Comparison of ENCODE assay signal across 12 mouse cellular contexts in the genomic region with DNA sequence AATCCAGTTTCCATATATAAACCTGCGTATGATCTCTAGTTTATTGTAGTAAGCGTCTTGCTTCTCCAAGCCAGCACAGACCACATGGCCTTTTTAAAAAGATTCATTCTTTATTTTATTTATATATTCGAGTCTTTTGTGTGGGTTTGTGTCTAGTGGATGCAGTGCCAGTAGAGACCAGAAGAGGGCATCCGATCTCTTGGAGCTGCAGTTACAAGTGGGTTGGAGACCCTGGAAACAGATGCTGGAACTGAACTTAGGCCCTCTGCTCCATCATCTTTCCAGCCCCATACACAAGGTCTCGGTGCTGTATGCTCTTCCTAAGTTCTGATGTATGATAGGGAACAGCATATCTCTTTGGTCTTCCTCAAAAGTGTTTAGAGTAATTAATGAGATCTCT. TPM values are rescaled to one million over a fixed set of nuclear protein-coding genes. Genes with fewer than 3 reads are reported as not detected.
DNase-seq lines count a peak whose midpoint lies in the region; ATAC-seq and TF ChIP-seq lines count a peak whose summit lies in the region.
"Had no signal": no experiment of that assay in that cellular context is flagged by ENCODE, and none has a peak within 500 bp of the region (broad histone marks: within the 10 kb centered on the region; RNA-seq: fewer than 3 reads in every experiment).

No protein-coding gene starts in this region.

- no peaks in the 10 kb centered on the region for H3K4me1 ChIP-seq in hindbrain, embryonic 11.5 days (replicated peaks; ENCODE audit: control insufficient read depth, insufficient read depth, low read length)
- H3K4me1 ChIP-seq in hindbrain, embryonic 12.5 days = no peaks in the 10 kb centered on the region
- H3K4me1 ChIP-seq in midbrain, postnatal 0 days (ENCODE audit: insufficient read depth, low read length) = no peaks in the 10 kb centered on the region
- H3K4me1 ChIP-seq in midbrain, embryonic 14.5 days (ENCODE audit: control insufficient read depth, insufficient read depth, low read length) = no peaks in the 10 kb centered on the region
- peaks cover 0 to 2% of the 10 kb centered on the region in 2 experiments; a peak in 1 of 4 replicates for H3K4me1 ChIP-seq in ES-E14 (ENCODE audit: control insufficient read depth in 2 of 2, insufficient read depth in 2 of 2, low read length in 2 of 2, poor library complexity in 1 of 2)
- H3K4me1 ChIP-seq: liver, embryonic 13.5 days had no signal

- H3K9me3 ChIP-seq in hindbrain, embryonic 11.5 days (ENCODE audit: control insufficient read depth, low read length) = no peaks in the 10 kb centered on the region
- H3K9me3 ChIP-seq in hindbrain, embryonic 12.5 days (replicated peaks) = no peaks in the 10 kb centered on the region
- no peaks in the 10 kb centered on the region for H3K9me3 ChIP-seq in midbrain, postnatal 0 days (ENCODE audit: low read length)
- no peaks in the 10 kb centered on the region for H3K9me3 ChIP-seq in midbrain, embryonic 14.5 days (ENCODE audit: control insufficient read depth, low read length)
- H3K9me3 ChIP-seq in ES-E14 (ENCODE audit: control insufficient read depth, insufficient read depth, low read depth, low read length) = no peaks in the 10 kb centered on the region
- H3K9me3 ChIP-seq: liver, embryonic 13.5 days had no signal

- no peak for ATAC-seq in hindbrain, embryonic 11.5 days (ENCODE audit: low FRiP score)
- no peak for ATAC-seq in hindbrain, embryonic 12.5 days (ENCODE audit: low FRiP score)
- no peak for ATAC-seq in midbrain, postnatal 0 days (ENCODE audit: low FRiP score)
- no peak for ATAC-seq in midbrain, embryonic 14.5 days (ENCODE audit: low FRiP score, low TSS enrichment)

- no peaks in the 10 kb centered on the region for H3K36me3 ChIP-seq in hindbrain, embryonic 11.5 days (ENCODE audit: control insufficient read depth, insufficient read depth, low read length)
- no peaks in the 10 kb centered on the region for H3K36me3 ChIP-seq in hindbrain, embryonic 12.5 days
- H3K36me3 ChIP-seq in midbrain, postnatal 0 days (ENCODE audit: insufficient read depth, low read length) = no peaks in the 10 kb centered on the region
- no peaks in the 10 kb centered on the region for H3K36me3 ChIP-seq in midbrain, embryonic 14.5 days (ENCODE audit: control insufficient read depth, insufficient read depth, low read length)
- H3K36me3 ChIP-seq in ES-E14 (ENCODE audit: control insufficient read depth, insufficient read depth, low read length, poor library complexity, severe bottlenecking) = no peaks in the 10 kb centered on the region
- H3K36me3 ChIP-seq: liver, embryonic 13.5 days had no signal

- WGBS in hindbrain, embryonic 11.5 days = 61% methylated on average over 5 of the region's 5 CpGs
- WGBS in hindbrain, embryonic 12.5 days = 61% methylated on average over 5 of the region's 5 CpGs
- 63% methylated on average over 5 of the region's 5 CpGs for WGBS in midbrain, postnatal 0 days
- 58% methylated on average over 5 of the region's 5 CpGs for WGBS in midbrain, embryonic 14.5 days

- TF ChIP-seq POLR2A in brain, embryonic 14.5 days (IDR thresholded peaks at IDR 0.05; ENCODE audit: borderline replicate concordance, extremely low read depth, insufficient read depth, insufficient read length, poor library complexity, severe bottlenecking) = no peak

- H3K27me3 ChIP-seq in hindbrain, embryonic 11.5 days (ENCODE audit: control insufficient read depth, insufficient read depth, low read length) = no peaks in the 10 kb centered on the region
- H3K27me3 ChIP-seq in hindbrain, embryonic 12.5 days = no peaks in the 10 kb centered on the region
- no peaks in the 10 kb centered on the region for H3K27me3 ChIP-seq in midbrain, postnatal 0 days (ENCODE audit: insufficient read depth, low read length)
- H3K27me3 ChIP-seq in midbrain, embryonic 14.5 days (ENCODE audit: control insufficient read depth, insufficient read depth, low read length) = no peaks in the 10 kb centered on the region
- H3K27me3 ChIP-seq: liver, embryonic 13.5 days had no signal

- in situ Hi-C loops in ES-E14 (cut with MboI; ENCODE audit: low sequenced_read_pairs in 2 of 2, unreplicated experiment in 2 of 2) = loop anchor here in 1 of 2 experiments (10.0 kb wide), 1 partner anchor 89 kb away; the partner anchor contains the start of gene Smim12

- peak; percentile 32; the same call in 1 of the 2 replicates for TF ChIP-seq CTCF in midbrain, postnatal 0 days (IDR thresholded peaks at IDR 0.05)
- TF ChIP-seq CTCF in brain, embryonic 14.5 days (IDR thresholded peaks at IDR 0.05; ENCODE audit: borderline replicate concordance, extremely low read depth, insufficient read depth, insufficient read length) = peak; percentile 24; the same call in 1 of the 2 replicates

- H3K9ac ChIP-seq in hindbrain, embryonic 11.5 days (ENCODE audit: low read depth, low read length) = no peak overlapping the region
- no peak overlapping the region for H3K9ac ChIP-seq in hindbrain, embryonic 12.5 days
- H3K9ac ChIP-seq in midbrain, postnatal 0 days (replicated peaks; ENCODE audit: low read length, poor library complexity, severe bottlenecking) = no peak overlapping the region
- H3K9ac ChIP-seq in midbrain, embryonic 14.5 days (replicated peaks; ENCODE audit: low read length) = no peak overlapping the region
- no peak overlapping the region for H3K9ac ChIP-seq in ES-E14 (ENCODE audit: insufficient read depth, low read depth, low read length, poor library complexity, severe bottlenecking)
- H3K9ac ChIP-seq: liver, embryonic 13.5 days had no signal

- no peak overlapping the region for H3K4me3 ChIP-seq in hindbrain, embryonic 11.5 days (ENCODE audit: low read depth, low read length)
- no peak overlapping the region for H3K4me3 ChIP-seq in hindbrain, embryonic 12.5 days
- H3K4me3 ChIP-seq in midbrain, postnatal 0 days (ENCODE audit: low read depth, low read length) = no peak overlapping the region
- H3K4me3 ChIP-seq in midbrain, embryonic 14.5 days (replicated peaks; ENCODE audit: low read depth, low read length) = no peak overlapping the region
- H3K4me3 ChIP-seq in ES-E14 (ENCODE audit: insufficient read depth in 1 of 2, low read depth in 1 of 2, low read length in 2 of 2, poor library complexity in 1 of 2, severe bottlenecking in 1 of 2) = no peak overlapping the region
- H3K4me3 ChIP-seq: liver, embryonic 13.5 days had no signal

- H3K27ac ChIP-seq in hindbrain, embryonic 11.5 days (ENCODE audit: low read depth, low read length) = no peak overlapping the region
- H3K27ac ChIP-seq in hindbrain, embryonic 12.5 days = no peak overlapping the region
- no peak overlapping the region for H3K27ac ChIP-seq in midbrain, postnatal 0 days (ENCODE audit: low read depth, low read length)
- H3K27ac ChIP-seq in midbrain, embryonic 14.5 days (replicated peaks; ENCODE audit: low read depth, low read length) = no peak overlapping the region
- H3K27ac ChIP-seq in ES-E14 (ENCODE audit: insufficient read depth, low read depth, low read length, poor library complexity, severe bottlenecking) = no peak overlapping the region
- H3K27ac ChIP-seq: liver, embryonic 13.5 days had no signal

- H3K4me2 ChIP-seq in hindbrain, embryonic 11.5 days (replicated peaks; ENCODE audit: low read depth, low read length) = no peak overlapping the region
- H3K4me2 ChIP-seq in hindbrain, embryonic 12.5 days (replicated peaks) = no peak overlapping the region
- no peak overlapping the region for H3K4me2 ChIP-seq in midbrain, postnatal 0 days (ENCODE audit: low read depth, low read length, poor library complexity, severe bottlenecking)
- no peak overlapping the region for H3K4me2 ChIP-seq in midbrain, embryonic 14.5 days (ENCODE audit: low read length)
- H3K4me2 ChIP-seq: liver, embryonic 13.5 days had no signal

- DNase-seq in hindbrain, embryonic 11.5 days (ENCODE audit: low spot score) = peak; percentile 29
- DNase-seq in midbrain, postnatal 0 days (ENCODE audit: low spot score) = no peak
- no peak for DNase-seq in midbrain, embryonic 14.5 days
- no peak for DNase-seq in ES-E14 (ENCODE audit: low read depth, low spot score)
- DNase-seq in brain, embryonic 14.5 days (ENCODE audit: low read depth) = peak; percentile 18
- no peak for DNase-seq in right cerebral cortex, postnatal 25 days
- DNase-seq: adrenal gland, adult 2 months; kidney, adult 9 months; liver, embryonic 13.5 days had no signal

TF ChIP-seq in ES-E14, 5 proteins besides CTCF, POLR2A, EP300 and RAD21:
- TF ChIP-seq HCFC1 (IDR thresholded peaks at IDR 0.05; ENCODE audit: borderline replicate concordance, insufficient read depth, low read length) = no peak
- peak; percentile 67; the same call in 1 of the 2 replicates for TF ChIP-seq ZC3H11A (IDR thresholded peaks at IDR 0.05; ENCODE audit: borderline replicate concordance, low read depth, low read length)
TF ChIP-seq in ES-E14: peak in this region for 1.

RNA-seq across cellular contexts. Expression of gene Dlgap3, which starts 13.2 kb away (rescaled TPM):
- 6.7 and 7.1 TPM in 2 replicates for polyA plus RNA-seq in hindbrain, embryonic 11.5 days (2014; fragmentation: Nextera tagmentation; extraction: Ambion mirVana)
- 12.5 and 13.3 TPM in 2 replicates for polyA plus RNA-seq in hindbrain, embryonic 12.5 days (2016; fragmentation: Nextera tagmentation; extraction: Ambion mirVana)
- total RNA-seq in midbrain, postnatal 0 days (2014; rRNA removed) = 131 and 156 TPM in 2 replicates
- polyA plus RNA-seq in midbrain, postnatal 0 days (2015; fragmentation: Nextera tagmentation; extraction: Ambion mirVana) = 34.5 and 34.8 TPM in 2 replicates
- 22.3 and 25.5 TPM in 2 replicates for polyA plus RNA-seq in midbrain, embryonic 14.5 days (2014; fragmentation: Nextera tagmentation; extraction: Ambion mirVana)
- 8.8 and 14.1 TPM in 2 replicates for total RNA-seq in ES-E14 (2012; rRNA removed)
- polyA plus RNA-seq in brain, embryonic 14.5 days (2012; rRNA removed) = 27.0 and 42.7 TPM in 2 replicates
- total RNA-seq: granulocyte monocyte progenitor cell, adult 5-6 weeks; megakaryocyte progenitor cell, adult 5-6 weeks had no signal

RNA-seq across cellular contexts. Expression of gene Tmem35b, which starts 32.3 kb away (rescaled TPM):
- polyA plus RNA-seq in hindbrain, embryonic 11.5 days (2014; fragmentation: Nextera tagmentation; extraction: Ambion mirVana) = 14.0 and 14.2 TPM in 2 replicates
- polyA plus RNA-seq in hindbrain, embryonic 12.5 days (2016; fragmentation: Nextera tagmentation; extraction: Ambion mirVana) = 19.8 and 20.0 TPM in 2 replicates
- 2.4 and 5.4 TPM in 2 replicates for total RNA-seq in midbrain, postnatal 0 days (2014; rRNA removed)
- 12.8 and 14.0 TPM in 2 replicates for polyA plus RNA-seq in midbrain, postnatal 0 days (2015; fragmentation: Nextera tagmentation; extraction: Ambion mirVana)
- polyA plus RNA-seq in midbrain, embryonic 14.5 days (2014; fragmentation: Nextera tagmentation; extraction: Ambion mirVana) = 15.7 and 17.6 TPM in 2 replicates
- total RNA-seq in ES-E14 (2012; rRNA removed) = 3.7 and 4.8 TPM in 2 replicates
- 15.9 and 23.1 TPM in 2 replicates for polyA plus RNA-seq in brain, embryonic 14.5 days (2012; rRNA removed)

Comparison
In these comparisons a context has a peak if more than half of its experiments do, and no peak if none do; other contexts are left out.
1. DNase-seq: peak in hindbrain, embryonic 11.5 days (single experiment) and brain, embryonic 14.5 days (single experiment); none in midbrain, postnatal 0 days (single experiment), midbrain, embryonic 14.5 days (single experiment), ES-E14 (single experiment) and right cerebral cortex, postnatal 25 days (single experiment).